Mouse (Mus musculus): ENCODE measurements at regions not wholly inside any gene's neighbourhood (a gene's known extent, or its start where the extent isn't known, plus 50 kb on each side); places are given as distances from the start of the nearest gene placed in this dataset.

GRCm38 (mm10) chr14:73449111-73449510 is 60.7 kb upstream of the Med4 start:
- TF ChIP-seq CTCF (IDR thresholded peaks at IDR 0.05; ENCODE audit: low read depth): no peak
- no peak for TF ChIP-seq EP300 (IDR thresholded peaks at IDR 0.05; ENCODE audit: low read depth)
